Mouse (Mus musculus): ENCODE results near the gene Gm48551.

Gm48551 gene

GRCm38 (mm10) chr10:81383802-81384604 is at the start of gene Gm48551, which contains the start of gene Dohh:
Gm48551 (plus strand) TSS chr10:81384466.
Dohh (plus strand) TSS chr10:81384428.
- DNase-seq (ENCODE audit: low spot score in 2 of 2) = peak; percentile 97 to 100

DNA sequence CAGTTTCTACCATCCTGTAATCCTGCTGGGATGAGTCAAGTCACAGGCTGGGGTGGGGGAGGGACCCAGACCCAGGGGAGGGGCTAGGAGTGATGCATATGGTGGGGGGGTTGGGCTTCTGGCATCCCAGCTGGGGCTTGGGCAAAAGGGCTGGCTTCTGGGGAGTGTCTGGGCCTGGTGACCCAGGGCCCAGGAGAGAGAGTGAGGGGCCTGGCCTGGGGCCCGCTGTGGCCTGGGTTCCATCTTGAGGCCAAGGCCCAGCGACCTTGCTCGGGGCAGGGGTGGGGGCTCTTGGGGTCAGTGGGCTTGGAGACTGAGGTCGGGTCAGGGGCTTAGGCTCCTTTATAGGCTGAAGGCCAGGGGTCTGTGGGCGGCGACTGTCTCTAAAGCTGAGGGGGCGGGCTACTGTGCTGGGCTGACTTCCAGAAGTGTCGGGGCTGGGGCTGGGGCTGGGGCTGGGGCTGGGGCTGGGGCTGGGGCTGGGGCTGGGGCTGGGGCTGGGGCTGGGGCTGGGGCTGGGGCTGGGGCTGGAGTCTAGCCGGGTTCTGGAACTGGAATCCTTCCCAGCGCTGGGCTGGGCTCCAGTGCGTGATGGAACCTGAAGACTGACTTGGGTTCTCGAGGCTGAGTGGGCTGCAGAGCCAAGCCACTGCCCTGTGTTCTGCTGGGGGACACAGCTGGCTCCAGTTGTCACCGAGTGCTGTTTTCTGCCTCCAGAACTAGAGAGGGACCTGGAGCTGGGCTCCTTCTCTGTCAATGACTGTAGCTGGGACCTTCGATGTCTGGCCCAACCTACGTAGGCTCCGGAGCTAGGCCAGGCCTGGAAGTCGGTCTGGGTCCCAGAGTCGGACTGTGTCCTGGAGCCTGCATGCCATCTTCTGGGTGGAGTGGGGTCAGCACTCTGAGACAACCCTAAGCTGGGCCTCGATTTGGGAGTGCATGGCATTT is 48.6 kb upstream of the Gm48551 start:
- DNase-seq (ENCODE audit: low spot score in 2 of 2) = peak in 1 of 2 experiments; percentile 60

DNA sequence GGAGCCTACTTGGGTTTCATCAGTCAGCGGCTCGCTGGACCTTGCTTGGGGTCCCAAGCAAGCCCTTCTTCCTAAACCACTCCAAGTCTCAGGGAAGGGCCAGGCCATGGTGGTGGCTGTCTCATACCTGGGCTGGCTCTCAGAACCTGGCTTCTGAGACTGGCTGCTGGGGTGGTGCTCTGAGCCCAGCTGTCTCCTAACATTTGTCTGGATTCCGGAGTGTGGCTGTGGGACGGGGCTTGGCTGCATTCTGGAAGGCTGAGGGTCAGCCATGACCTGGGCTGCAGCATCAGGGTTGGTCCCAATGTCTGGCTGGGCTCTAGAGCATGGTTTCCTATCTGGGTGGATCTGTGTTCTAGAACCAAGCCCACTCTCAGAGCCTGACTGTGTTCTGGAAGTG is 47.7 kb upstream of the Gm48551 start:
- DNase-seq (ENCODE audit: low spot score in 2 of 2) = no peak

DNA sequence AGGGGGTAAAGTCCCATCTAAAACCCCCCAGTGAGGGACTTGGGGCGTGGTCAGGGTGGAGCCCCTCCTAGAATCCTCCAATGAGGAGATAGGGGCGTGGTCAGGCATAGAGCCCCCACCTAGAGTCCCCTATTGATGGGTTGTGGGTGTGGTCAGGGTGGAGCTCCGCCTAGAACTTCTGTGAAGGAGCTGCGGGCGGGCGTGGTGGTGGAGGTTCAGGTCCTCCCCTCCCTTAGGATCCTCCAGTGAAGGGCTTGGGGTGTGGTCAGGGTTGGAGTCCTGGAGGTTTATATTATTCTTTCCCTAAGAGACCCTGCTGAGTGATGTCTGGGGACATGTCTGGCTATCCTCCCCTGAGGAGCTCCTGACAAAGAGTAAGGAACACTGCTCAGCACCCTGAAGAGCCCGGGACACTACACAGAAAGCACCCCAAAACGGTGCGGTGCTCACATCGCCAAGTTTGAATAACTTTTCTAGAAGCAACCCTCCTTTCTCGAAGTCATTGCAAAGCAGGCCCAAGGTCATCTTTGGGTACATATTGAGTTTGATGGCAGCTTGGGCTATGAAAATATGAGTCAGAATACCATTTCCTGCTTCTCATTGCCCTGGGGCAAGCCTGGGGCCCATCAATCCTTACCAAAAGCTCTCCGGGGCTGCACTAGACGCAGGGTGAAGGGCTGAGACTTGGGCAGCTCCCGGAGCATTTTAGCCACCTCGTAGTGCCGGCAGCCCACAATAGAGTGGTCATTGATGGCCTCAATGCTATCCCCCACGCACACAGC is 43.5 kb upstream of the Gm48551 start:
- no peak for DNase-seq (ENCODE audit: low spot score in 2 of 2)

- DNase-seq (ENCODE audit: low spot score in 2 of 2) = peak; percentile 61 to 82
Observed at GRCm38 (mm10) chr10:81341333-81341949, 42.8 kb upstream of the Gm48551 start.

DNA sequence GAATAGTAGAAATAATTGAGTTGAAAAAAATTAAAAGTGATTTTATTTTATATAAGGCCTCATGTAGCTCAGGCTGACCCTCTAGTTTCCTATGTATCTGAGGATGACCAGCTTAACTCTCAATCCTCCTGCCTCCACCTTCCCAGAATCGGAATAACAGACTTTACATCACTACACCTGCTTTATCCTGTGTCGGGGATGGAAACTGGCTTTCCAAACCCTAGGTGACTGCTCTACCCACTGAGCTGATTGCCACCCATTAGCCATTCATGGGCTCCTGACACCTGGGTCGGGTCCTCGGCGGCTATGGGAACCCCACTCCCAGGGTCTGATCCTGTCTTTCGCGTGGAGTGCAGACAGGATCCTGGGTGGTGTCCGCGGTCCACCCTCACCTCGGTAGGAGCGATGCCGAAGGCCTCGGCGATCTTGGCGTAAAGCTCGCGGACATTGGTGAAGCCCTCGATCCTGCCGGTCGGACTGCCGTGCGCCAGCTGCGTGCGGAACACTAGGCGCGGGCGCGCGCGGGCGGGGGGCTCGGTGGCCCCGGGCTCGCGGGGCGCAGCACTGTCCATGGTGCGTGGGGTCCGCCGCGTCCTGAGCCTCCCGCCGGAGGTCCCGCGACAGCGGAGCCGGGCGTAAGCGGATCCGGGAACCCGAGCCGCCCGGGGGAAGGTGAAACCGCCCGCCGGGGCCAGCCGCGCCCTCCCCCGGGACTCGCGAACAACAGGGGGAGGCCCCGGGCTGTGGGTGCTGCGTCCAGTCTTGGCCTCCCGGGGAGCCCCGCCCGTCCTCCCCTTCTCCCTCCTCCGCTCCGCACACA is 41.4 kb upstream of the Gm48551 start, which contains the start of gene Gipc3:
TSS of gene Gipc3 (minus strand) at position 581 of the 820 bp plus-strand sequence.
- no peak for DNase-seq (ENCODE audit: low spot score in 2 of 2)

DNA sequence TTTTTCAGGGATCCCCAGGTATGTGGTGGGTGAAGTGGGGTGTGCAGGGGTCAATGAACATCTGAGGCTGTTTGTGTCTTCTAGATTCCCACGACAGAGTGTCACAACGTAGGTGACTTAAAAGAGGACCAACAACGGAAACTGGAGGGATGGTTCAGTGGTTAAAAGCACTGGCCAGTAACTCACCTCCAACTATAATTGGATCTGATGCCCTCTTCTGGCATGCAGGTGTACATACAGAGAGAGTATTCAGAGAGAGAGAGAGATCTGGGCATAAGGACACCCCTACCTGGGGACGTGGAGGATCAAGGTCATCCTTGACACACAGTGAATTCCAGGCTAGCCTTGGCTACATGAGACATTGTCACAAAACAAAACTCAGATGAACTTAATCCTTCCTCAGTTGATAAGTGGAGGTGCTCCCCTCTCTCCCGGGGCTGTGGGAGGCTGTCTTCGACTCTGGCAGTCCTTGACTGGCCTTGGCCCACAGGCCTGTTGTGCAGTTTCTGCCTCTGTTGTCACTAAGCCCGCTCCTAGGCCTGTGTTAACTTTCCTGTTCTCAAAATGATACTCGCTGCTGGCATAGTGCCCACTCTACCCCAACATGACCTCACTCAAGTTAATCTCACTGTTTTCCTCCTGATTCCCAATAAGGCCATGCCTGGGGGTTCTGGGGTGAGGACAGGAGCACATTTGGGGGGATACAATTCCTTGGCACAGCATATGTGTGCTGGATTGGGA is 39.7 kb upstream of the Gm48551 start:
- DNase-seq (ENCODE audit: low spot score in 2 of 2) = no peak

GRCm38 (mm10) chr10:81345162-81345534 is 39.1 kb upstream of the Gm48551 start:
- no peak for DNase-seq (ENCODE audit: low spot score in 2 of 2)

GRCm38 (mm10) chr10:81346453-81347067 is 37.7 kb upstream of the Gm48551 start:
- DNase-seq (ENCODE audit: low spot score in 2 of 2) = peak; percentile 61 to 70

DNA sequence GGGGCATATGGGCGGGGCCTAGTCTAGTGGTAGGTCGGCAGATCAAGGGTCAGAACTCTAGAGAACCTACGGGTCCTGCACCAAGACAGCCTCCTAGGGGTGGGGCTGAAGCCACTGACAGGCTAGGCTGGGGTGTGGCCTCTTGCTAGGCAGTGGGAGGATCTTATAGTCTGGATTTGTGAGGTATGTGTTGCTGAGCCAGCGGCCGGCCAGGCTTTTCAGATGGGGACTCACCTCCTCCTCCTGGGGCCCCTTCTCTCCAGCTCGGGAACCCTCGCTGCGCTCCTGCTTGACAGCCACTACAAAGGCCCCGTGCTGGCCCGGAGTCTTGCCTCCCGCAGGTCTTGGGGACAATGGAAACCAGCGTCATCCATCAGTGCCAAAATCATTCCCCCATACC is 35.1 kb upstream of the Gm48551 start:
- peak in 1 of 2 experiments; percentile 53 for DNase-seq (ENCODE audit: low spot score in 2 of 2)

GRCm38 (mm10) chr10:81349961-81350350 is 34.3 kb upstream of the Gm48551 start:
- DNase-seq (ENCODE audit: low spot score in 2 of 2) = no peak

DNA sequence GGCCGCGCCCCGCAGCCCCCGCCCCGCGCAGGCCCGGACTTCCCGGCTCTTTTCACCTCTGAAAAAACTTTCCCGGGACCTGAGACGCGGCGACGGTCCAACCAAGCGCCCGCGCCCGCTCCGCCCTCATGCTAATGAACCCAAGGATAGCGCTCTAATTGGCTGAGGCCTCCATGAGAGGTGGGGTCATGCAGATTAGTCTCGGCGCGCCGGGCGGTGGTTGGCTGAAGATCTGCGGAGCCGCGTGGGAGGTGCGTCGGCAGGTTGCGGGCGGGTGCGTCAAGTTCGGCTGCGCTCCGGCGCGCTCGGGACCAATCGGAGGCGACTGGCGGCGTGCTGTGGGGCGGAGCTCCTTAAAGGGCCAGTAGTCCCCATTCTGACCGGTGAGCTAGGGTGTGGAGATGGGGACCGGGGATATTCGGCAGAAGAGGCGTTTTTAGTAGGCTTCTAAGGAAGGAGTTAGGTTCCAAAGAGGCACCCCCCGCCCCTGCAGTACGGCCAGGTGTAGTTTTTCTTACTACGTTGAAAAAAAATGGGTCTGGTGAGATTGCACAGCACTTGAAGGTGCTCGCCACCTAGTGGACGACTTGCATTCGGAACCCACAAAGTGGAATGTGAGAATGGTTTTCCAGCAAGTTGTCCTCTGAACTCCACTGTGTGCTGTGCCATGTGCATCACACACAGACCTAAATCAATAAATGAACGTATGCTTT is 33.8 kb upstream of the Gm48551 start, which contains the start of gene Hmg20b:
TSS of gene Hmg20b (minus strand) at position 130 of the 713 bp plus-strand sequence.
- peak; percentile 99 to 100 for DNase-seq (ENCODE audit: low spot score in 2 of 2)

DNA sequence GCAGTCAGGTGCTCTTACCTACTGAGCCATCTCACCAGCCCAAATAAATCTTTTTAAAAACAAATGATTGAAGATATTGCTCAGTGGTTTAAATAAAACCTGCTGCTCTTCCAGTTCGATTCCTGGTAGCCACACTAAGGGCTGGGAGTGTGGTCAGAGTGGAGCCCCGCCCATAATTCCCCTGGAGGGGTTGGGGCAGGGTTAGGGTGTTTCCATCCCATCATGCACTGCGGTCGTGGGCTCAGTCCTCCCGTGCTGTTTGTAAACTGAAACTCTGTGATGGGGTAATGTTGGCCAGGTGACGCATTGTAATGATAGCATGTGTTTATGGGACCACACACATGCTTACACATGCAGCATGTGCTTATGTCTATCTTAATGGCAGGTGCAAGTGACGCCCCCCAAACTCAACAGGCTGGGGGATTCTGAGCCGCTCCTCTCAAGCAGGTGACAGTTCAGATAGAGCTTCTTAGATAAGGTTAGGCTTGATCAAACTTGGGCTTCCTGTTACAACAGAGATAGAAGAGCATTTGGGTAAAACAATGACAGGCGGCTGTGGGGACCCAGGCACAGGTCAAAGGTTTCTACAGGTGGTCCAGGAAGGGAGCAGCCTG is 32.5 kb upstream of the Gm48551 start:
- DNase-seq (ENCODE audit: low spot score in 2 of 2) = no peak

GRCm38 (mm10) chr10:81354738-81355477 is 29.4 kb upstream of the Gm48551 start:
- DNase-seq (ENCODE audit: low spot score in 2 of 2) = no peak

DNA sequence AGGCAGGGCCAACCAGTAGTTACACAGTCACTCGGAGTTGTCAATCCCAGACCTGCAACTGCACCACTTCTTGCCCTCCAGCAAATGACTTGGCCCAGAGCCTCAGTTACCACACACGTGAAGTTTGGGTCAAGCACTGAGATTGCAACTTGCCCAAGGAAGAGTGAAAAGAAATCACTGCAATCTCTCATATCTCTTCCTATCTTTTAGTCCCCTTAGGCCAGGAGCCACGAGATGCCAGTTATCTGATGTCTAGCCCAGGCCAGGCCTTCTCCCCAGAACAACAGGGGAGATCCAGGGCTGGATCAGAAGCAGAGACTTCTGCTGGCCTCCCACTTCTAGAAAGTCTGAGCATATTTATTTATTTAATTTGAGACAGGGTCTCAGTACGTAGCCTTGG is 28.7 kb upstream of the Gm48551 start:
- DNase-seq (ENCODE audit: low spot score in 2 of 2) = no peak

DNA sequence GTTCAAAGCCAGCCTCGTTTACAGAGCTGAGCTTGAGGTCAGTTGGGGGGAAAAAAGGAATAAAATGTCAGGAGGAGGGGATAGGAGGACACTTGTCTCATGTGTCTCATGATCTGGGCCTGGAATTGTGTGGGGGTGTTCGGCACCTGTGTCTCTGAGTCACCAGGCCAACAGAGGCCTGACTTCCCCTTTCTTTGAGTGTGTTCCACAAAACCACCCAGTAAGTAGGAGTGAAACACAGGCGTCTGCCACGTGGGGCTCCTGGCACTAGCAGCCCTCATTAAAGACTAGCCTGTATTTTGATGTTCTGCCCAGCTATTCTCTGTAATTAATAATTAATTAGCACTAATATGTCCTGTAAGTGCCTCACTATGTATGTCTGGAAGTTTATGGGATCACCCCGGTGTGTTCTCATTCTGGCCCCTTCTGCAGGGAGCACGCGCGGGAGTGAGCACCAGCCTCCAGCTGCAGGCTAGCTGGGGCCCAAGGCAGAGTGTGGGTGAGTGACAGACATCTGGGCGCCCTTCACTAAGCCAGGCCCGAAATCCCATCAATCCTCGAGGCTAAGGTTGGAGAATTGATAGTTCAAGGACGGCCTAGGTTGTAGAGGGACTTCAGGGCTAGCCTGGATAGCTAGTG is 27.8 kb upstream of the Gm48551 start:
- DNase-seq (ENCODE audit: low spot score in 2 of 2) = no peak

Measured in urinary bladder, postnatal 4 days (tissue).